Mouse (Mus musculus) layer of hippocampus, postnatal 36 days (tissue): ENCODE results near the gene Orm1. TPM values are rescaled to one million over a fixed set of nuclear protein-coding genes. Genes with fewer than 3 reads are reported as not detected.

Experiments
- total RNA-seq, 2 experiments: library from RNA; stranded (reverse); gene quantifications; 2 replicates each; pipeline ENCODE4 v1.2.3; 2021

Gene Orm1
- total RNA-seq, 2 experiments from 2014 or later: not detected

Other genes starting within 250 kb of the Orm1 start
- not detected for gene Ambp, start 189.8 kb upstream of the Orm1 start, total RNA-seq
- not detected for gene Kif12, start 172.4 kb upstream of the Orm1 start, total RNA-seq
- gene Col27a1, start 130.6 kb upstream of the Orm1 start, total RNA-seq: 1 to 10 TPM; 3.9 to 5.4 TPM
- not detected for gene Orm3, start 11.6 kb downstream of the Orm1 start, total RNA-seq
- gene Orm2, start 17.9 kb downstream of the Orm1 start, total RNA-seq: not detected
- gene Akna, start 58.8 kb downstream of the Orm1 start, total RNA-seq: 1 to 10 TPM; 2.8 to 3.0 TPM
- gene Whrn, start 151.4 kb downstream of the Orm1 start, total RNA-seq: 10 to 100 TPM; 18.8 to 22.3 TPM
- 100 to 1,000 TPM; 124 to 125 TPM for gene Atp6v1g1, start 200.2 kb downstream of the Orm1 start, total RNA-seq
- 1 to 10 TPM; 7.1 to 8.4 TPM for gene Tmem268, start 214.2 kb downstream of the Orm1 start, total RNA-seq